Mouse (Mus musculus) embryonic facial prominence, embryonic 13.5 days (tissue): ENCODE data around the gene Naga. TPM values are rescaled to one million over a fixed set of nuclear protein-coding genes. Genes with fewer than 3 reads are reported as not detected.
A peak's percentile ranks its signal among the peaks of the same experiment; 100 is the strongest.

Experiments
- ATAC-seq: fragments of 200-750 bp; cut with Nextera tagmentation; 2 replicates; pipeline ENCODE4 v1.8.0; 2017; ENCODE audit warnings: low read depth; ENCODE audit not compliant: insufficient number of reproducible peaks, insufficient read depth, low FRiP score, low TSS enrichment
- H3K27ac ChIP-seq: fragments of 300-500 bp; sonication (generic); 2 replicates; pipeline ENCODE4 v1.5.1; 2015; ENCODE audit warnings: moderate library complexity, mild to moderate bottlenecking, inconsistent platforms
- H3K27me3 ChIP-seq: fragments of 300-500 bp; sonication (generic); 2 replicates; pipeline ENCODE4 v1.6.1; 2015; ENCODE audit warnings: mild to moderate bottlenecking, inconsistent platforms
- H3K36me3 ChIP-seq: fragments of 300-500 bp; sonication (generic); 2 replicates; pipeline ENCODE4 v1.6.1; 2015; ENCODE audit warnings: mild to moderate bottlenecking, inconsistent platforms
- H3K4me1 ChIP-seq: fragments of 300-500 bp; sonication (generic); 2 replicates; pipeline ENCODE4 v1.6.1; 2015; ENCODE audit warnings: inconsistent platforms
- H3K4me2 ChIP-seq: fragments of 300-500 bp; sonication (generic); 2 replicates; pipeline ENCODE4 v1.6.1; 2015; ENCODE audit warnings: moderate library complexity, mild to moderate bottlenecking, inconsistent platforms
- H3K4me3 ChIP-seq: fragments of 300-500 bp; sonication (generic); 2 replicates; pipeline ENCODE4 v1.5.1; 2015; ENCODE audit warnings: mild to moderate bottlenecking, inconsistent platforms
- H3K9ac ChIP-seq: fragments of 300-500 bp; sonication (generic); 2 replicates; pipeline ENCODE4 v1.6.1; 2015; ENCODE audit warnings: mild to moderate bottlenecking, inconsistent platforms
- H3K9me3 ChIP-seq: fragments of 300-500 bp; sonication (generic); 2 replicates; pipeline ENCODE4 v1.6.1; 2016; ENCODE audit warnings: inconsistent platforms
- WGBS: fragments of 180-500 bp; shearing (Covaris S2); methylation state at CpG from one replicate; pipeline ENCODE4 v1.1.7; 2015; ENCODE audit warnings: mixed read lengths; 5-methylcytosine and 5-hydroxymethylcytosine counted together
- polyA plus RNA-seq: library from polyadenylated mRNA; unstranded; fragments of >200 nt; fragmentation: Nextera tagmentation; extraction: Ambion mirVana; gene quantifications from 2 replicates; pipeline ENCODE4 v1.2.1, GENCODE M21; 2015

The Naga gene
- polyA plus RNA-seq, 1 experiment from 2014 or later = 46.0 TPM

DNA sequence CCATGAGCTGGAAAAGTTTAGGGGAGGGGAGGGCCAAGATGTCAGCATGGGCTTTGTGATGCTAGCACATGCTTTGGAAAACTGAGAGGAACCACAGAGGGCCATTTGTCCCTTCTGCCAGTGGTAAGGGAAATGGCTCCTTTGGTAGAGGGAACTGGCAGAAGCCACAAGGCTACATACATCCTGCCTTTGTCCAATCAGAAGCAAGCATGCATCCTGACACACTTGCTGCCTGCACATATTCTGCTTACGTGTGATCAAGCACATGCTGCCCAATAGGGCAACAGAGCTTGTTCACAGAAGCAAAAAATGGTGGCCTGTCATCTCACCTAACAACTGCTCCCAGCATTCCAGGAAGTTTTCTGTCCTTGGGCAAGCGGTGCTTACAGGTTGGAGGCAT, 13.3 kb downstream of the Naga start:
- no peak overlapping the region for H3K4me3 ChIP-seq
- no peak overlapping the region for H3K9ac ChIP-seq
- no peak for ATAC-seq
- H3K36me3 ChIP-seq = peaks cover 17% of the 10 kb centered on the region
- H3K27ac ChIP-seq = no peak overlapping the region
- H3K4me2 ChIP-seq = no peak overlapping the region
- no peaks in the 10 kb centered on the region for H3K9me3 ChIP-seq
- H3K4me1 ChIP-seq = peaks cover 14% of the 10 kb centered on the region
- H3K27me3 ChIP-seq = no peaks in the 10 kb centered on the region
- WGBS = 58% methylated on average over 2 of the region's 2 CpGs

- 66% methylated on average over 8 of the region's 8 CpGs for WGBS
- no peak overlapping the region for H3K9ac ChIP-seq
- no peak for ATAC-seq
- H3K27ac ChIP-seq = no peak overlapping the region
- H3K4me1 ChIP-seq = peaks cover 14% of the 10 kb centered on the region
- no peaks in the 10 kb centered on the region for H3K27me3 ChIP-seq
- H3K4me3 ChIP-seq = no peak overlapping the region
- H3K9me3 ChIP-seq = no peaks in the 10 kb centered on the region
- no peak overlapping the region for H3K4me2 ChIP-seq
- H3K36me3 ChIP-seq = no peaks in the 10 kb centered on the region
Observed at GRCm38 (mm10) chr15:82322195-82322594, 16.5 kb downstream of the Naga start.

GRCm38 (mm10) chr15:82319613-82320012, 19.1 kb downstream of the Naga start:
- no peak overlapping the region for H3K27ac ChIP-seq
- no peak overlapping the region for H3K9ac ChIP-seq
- 59% methylated on average over 1 of the region's 1 CpGs for WGBS
- no peak for ATAC-seq
- H3K4me3 ChIP-seq = no peak overlapping the region
- H3K9me3 ChIP-seq = no peaks in the 10 kb centered on the region
- H3K27me3 ChIP-seq = no peaks in the 10 kb centered on the region
- H3K4me1 ChIP-seq = peaks cover 12% of the 10 kb centered on the region
- H3K36me3 ChIP-seq = no peaks in the 10 kb centered on the region
- H3K4me2 ChIP-seq = no peak overlapping the region

GRCm38 (mm10) chr15:82317839-82318238, 20.9 kb downstream of the Naga start:
- no peaks in the 10 kb centered on the region for H3K36me3 ChIP-seq
- WGBS = 82% methylated on average over 6 of the region's 6 CpGs
- ATAC-seq = no peak
- H3K4me3 ChIP-seq = no peak overlapping the region
- no peaks in the 10 kb centered on the region for H3K27me3 ChIP-seq
- H3K4me1 ChIP-seq = no peaks in the 10 kb centered on the region
- no peak overlapping the region for H3K9ac ChIP-seq
- H3K27ac ChIP-seq = no peak overlapping the region
- H3K9me3 ChIP-seq = no peaks in the 10 kb centered on the region
- no peak overlapping the region for H3K4me2 ChIP-seq

GRCm38 (mm10) chr15:82308416-82308815, 30.3 kb downstream of the Naga start:
- no peak overlapping the region for H3K4me2 ChIP-seq
- H3K4me1 ChIP-seq = no peaks in the 10 kb centered on the region
- H3K4me3 ChIP-seq = no peak overlapping the region
- H3K9ac ChIP-seq = no peak overlapping the region
- ATAC-seq = no peak
- no peaks in the 10 kb centered on the region for H3K27me3 ChIP-seq
- no peaks in the 10 kb centered on the region for H3K9me3 ChIP-seq
- no peaks in the 10 kb centered on the region for H3K36me3 ChIP-seq
- no peak overlapping the region for H3K27ac ChIP-seq
- WGBS = 59% methylated on average over 3 of the region's 3 CpGs

DNA sequence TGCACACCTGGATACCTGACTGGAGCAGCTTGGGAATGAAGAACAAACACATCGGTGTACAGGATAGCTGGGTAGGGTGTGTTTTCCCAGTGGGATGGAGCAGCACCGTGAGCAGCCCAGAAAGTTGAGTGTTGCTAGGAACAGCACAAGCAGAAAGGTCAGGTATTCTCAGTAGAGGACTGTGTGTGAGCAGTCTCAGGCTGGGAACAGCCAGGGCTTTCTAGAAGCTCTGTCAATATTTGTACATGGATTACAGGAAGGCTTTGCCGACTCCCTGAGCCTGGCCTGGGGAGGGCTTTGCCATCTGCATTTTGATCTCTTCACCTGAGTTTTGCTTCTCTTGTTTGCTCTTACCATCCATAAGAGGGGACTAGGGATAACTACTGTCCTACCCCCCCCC, 31.6 kb downstream of the Naga start:
- no peaks in the 10 kb centered on the region for H3K4me1 ChIP-seq
- ATAC-seq = no peak
- 73% methylated on average over 3 of the region's 3 CpGs for WGBS
- no peaks in the 10 kb centered on the region for H3K27me3 ChIP-seq
- no peaks in the 10 kb centered on the region for H3K9me3 ChIP-seq
- H3K36me3 ChIP-seq = no peaks in the 10 kb centered on the region
- H3K9ac ChIP-seq = no peak overlapping the region
- H3K4me2 ChIP-seq = no peak overlapping the region
- no peak overlapping the region for H3K4me3 ChIP-seq
- H3K27ac ChIP-seq = no peak overlapping the region

DNA sequence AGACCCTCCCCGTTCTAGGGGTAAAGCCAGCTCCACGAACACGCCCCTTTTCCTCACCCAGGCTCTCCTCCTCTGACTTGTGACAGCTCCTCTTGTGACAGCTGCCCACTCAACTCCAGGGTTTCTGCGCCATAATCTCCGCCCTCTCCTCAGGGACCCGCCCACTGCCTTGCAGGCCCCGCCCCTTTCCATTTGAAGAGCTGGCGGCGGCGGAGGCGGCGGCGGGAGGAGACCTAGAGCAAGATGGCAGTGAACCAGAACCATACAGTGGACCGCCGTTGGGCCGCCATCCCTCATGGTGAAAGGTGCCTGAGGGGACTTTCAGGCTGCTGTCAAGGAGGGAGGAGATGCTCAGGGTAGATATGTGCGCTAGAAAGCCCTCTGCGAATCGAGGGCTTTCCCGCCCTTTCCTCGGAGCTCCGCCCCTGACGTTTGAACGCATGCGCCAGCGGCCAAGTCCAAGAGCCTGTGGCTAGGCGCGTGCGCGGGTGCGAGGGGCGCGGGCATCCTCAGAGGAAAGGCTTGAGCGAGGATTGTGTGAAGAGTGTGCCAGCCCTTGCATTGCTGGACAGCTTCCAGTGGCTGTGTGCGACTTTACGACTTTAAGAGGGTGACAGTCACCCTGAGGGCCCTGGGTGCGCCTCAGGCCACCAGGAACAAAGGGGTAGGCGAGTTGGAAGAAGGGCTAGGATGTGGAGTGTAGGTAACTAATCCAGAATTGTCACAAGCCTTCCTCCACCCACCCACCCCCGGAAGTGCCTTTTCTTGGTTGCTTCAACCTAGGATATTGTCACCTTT, 39.8 kb downstream of the Naga start, which contains the start of gene Wbp2nl:
TSS of gene Wbp2nl (plus strand) at position 191 of the 798 bp plus-strand sequence.
- H3K9ac ChIP-seq = no peak within 1 kb of the TSS
- no peaks in the 10 kb centered on the region; the same call in 1 of the 2 replicates for H3K27me3 ChIP-seq
- no peak within 1 kb of the TSS for H3K27ac ChIP-seq
- no peaks in the 10 kb centered on the region for H3K36me3 ChIP-seq
- no peak within 1 kb of the TSS for H3K4me3 ChIP-seq
- 0 out of 2 replicates have a peak, but pooled peaks cover 2% of the 10 kb centered on the region for H3K4me1 ChIP-seq
- H3K4me2 ChIP-seq = peak within 1 kb of the TSS; percentile 18; the same call in 1 of the 2 replicates
- no peak for ATAC-seq
- 60% methylated on average over 39 of the region's 39 CpGs for WGBS
- H3K9me3 ChIP-seq = no peaks in the 10 kb centered on the region

DNA sequence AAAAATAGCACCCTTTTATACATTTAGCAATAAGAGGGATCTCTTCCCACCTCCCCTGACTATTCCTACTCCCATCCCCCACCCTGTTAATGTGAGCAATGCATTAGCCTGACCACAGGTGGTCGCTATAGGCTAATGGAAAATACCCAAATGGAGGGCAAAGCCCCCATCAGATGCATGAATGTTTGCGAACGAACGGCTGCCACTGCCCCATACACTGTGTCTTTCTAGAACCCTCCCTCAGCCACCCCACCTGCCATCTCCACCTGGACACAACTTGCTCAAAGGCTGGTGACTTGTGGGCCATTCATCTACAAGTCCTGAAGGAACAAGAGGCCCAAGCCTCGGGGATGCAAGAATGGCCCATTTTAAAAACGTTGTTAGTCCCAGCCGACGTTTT, 44.7 kb downstream of the Naga start:
- Histone ChIP-seq H3K27ac (no peak overlapping the region), H3K27me3 (no peaks in the 10 kb centered on the region; the same call in 1 of the 2 replicates), H3K4me1 (peaks cover 14% of the 10 kb centered on the region), H3K36me3 (peaks cover 30% of the 10 kb centered on the region), H3K9ac (no peak overlapping the region), H3K4me3 (no peak overlapping the region), H3K4me2 (no peak overlapping the region), H3K9me3 (no peaks in the 10 kb centered on the region)
- WGBS = 54% methylated on average over 8 of the region's 8 CpGs
- no peak for ATAC-seq

- Histone ChIP-seq H3K36me3 (peaks cover 35% of the 10 kb centered on the region), H3K4me1 (peaks cover 14% of the 10 kb centered on the region), H3K4me2 (peak overlapping the region; percentile 40), H3K27me3 (no peaks in the 10 kb centered on the region), H3K9ac (no peak overlapping the region), H3K9me3 (no peaks in the 10 kb centered on the region), H3K4me3 (no peak overlapping the region), H3K27ac (no peak overlapping the region)
- WGBS = 14% methylated on average over 7 of the region's 7 CpGs
- 0 out of 2 replicates have a peak, but pooled peaks have one; percentile 32 for ATAC-seq
Observed at GRCm38 (mm10) chr15:82293271-82293711, 45.4 kb downstream of the Naga start.

DNA sequence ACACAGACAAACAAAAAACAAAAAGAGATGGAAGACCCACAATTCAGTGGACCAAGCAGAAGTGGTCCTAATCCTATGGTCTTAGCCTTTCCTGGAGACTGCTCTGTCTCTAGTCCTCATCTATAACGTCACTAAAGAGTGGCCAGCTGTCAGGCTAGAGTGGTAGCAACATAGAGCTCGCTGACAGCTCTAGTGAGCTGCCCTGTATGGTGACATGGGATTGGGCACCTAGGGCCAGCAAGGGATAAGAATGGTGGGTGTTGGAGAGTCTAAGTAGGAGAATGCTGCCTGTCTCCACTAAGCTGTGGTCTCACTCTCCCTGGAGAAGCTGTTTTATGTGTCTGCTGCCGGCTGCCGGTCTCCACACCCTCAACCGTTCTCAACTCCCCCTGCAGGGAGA, 45.9 kb downstream of the Naga start:
- Histone ChIP-seq H3K4me3 (no peak overlapping the region), H3K9ac (no peak overlapping the region), H3K9me3 (no peaks in the 10 kb centered on the region), H3K36me3 (peaks cover 38% of the 10 kb centered on the region), H3K27me3 (no peaks in the 10 kb centered on the region), H3K4me1 (peaks cover 14% of the 10 kb centered on the region), H3K27ac (no peak overlapping the region), H3K4me2 (peak overlapping the region; percentile 40)
- 41% methylated on average over 5 of the region's 5 CpGs for WGBS
- no peak for ATAC-seq

DNA sequence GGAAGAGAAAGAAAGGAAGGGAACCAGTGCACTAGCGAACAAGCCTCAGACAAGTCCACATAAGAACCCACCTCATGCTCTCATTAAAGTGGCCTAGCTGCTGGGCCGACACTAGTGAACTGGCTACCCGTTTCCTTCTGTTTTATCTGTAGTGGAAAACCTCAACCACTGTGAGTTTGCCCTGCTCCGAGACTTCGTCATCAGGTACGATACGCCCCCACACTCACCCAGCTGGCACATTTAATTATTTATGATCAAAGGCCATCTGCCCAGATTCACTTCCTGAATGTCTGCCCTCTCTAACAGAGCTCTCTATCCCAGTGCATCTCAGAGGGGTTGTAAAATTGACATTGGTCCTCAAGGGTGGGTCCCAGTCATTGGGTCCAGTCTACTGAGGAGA, 48.5 kb downstream of the Naga start:
- 86% methylated on average over 7 of the region's 7 CpGs for WGBS
- Histone ChIP-seq H3K4me3 (no peak overlapping the region), H3K4me1 (peaks cover 14% of the 10 kb centered on the region), H3K27me3 (no peaks in the 10 kb centered on the region), H3K9ac (no peak overlapping the region), H3K27ac (no peak overlapping the region), H3K9me3 (no peaks in the 10 kb centered on the region), H3K4me2 (no peak overlapping the region), H3K36me3 (peaks cover 54% of the 10 kb centered on the region)
- ATAC-seq = no peak

DNA sequence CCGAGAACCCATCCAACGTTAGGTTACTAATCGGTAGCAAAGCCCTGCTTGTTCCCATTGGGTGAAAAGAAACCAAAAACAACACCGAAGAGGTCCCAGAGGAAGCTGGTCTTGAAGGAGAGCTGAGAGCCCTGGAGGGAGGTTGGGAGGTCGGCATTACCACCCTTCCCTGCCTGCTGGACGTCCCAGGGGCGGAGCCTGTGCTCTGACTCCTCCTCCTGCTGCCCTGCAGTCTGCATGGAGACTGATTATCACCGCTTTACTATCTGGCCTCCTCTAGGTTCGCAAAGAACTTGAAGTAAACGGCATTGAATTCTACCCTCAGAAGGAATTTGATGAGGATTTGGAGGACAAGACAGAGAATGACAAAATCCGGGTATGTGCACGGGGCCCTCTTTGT, 52.6 kb downstream of the Naga start:
- 66% methylated on average over 12 of the region's 12 CpGs for WGBS
- Histone ChIP-seq H3K4me2 (no peak overlapping the region), H3K4me3 (no peak overlapping the region), H3K4me1 (no peaks in the 10 kb centered on the region), H3K9ac (no peak overlapping the region), H3K27ac (no peak overlapping the region), H3K36me3 (peaks cover 79% of the 10 kb centered on the region), H3K27me3 (no peaks in the 10 kb centered on the region), H3K9me3 (no peaks in the 10 kb centered on the region)
- ATAC-seq = no peak
